Mouse (Mus musculus): ENCODE results near the gene Olfr91.

Olfr91 gene

DNA sequence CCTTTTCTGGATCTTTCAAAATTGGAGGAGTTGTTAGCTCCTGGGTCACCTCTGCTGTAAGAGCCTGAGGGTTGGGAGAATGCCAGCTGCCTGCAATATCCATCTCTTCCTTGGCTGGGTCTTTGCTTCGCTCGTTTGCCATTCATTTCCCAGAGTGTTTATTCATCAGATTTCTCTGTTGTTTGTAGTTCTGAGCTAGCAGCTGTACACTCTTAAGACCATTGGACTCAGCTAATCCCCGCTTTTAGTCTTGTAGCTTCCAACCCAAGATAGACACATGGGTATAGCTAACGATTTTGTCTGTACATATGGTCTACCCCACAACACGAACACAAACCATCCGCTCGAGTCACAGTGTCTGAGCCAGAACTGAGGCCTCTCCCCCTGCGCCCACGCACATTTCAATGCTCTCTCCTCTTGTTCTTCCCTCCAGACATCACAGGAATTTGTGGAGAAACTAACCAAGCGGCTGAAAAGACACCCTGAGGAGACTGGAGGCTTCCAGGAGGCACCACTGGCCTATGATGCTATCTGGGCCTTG lies 35.9 kb downstream of the Olfr91 start:
- DNase-seq (ENCODE audit: low spot score in 2 of 2), result peak in 1 of 2 experiments; percentile 42

DNA sequence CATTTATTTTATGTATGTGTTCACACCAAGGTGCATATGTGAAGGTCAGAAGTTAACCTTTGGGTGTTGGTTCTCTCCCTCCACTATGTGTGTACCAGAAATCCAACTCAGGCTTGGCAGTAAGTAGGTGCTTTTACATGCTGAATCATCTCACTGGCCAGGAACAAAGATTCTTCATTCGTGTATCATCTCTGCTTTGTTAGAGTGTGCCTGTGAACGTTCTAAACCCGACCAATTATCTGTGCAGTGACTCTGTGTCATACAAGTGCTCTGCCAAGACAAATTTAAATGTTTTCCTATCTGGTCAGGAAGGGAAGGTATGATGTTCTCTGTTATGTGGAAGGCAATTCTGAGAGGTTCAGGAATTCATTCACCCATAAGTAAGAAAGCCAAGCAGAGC lies 36.6 kb downstream of the Olfr91 start:
- no peak for DNase-seq (ENCODE audit: low spot score in 2 of 2)

GRCm38 (mm10) chr17:37056957-37057356 lies 41.1 kb downstream of the Olfr91 start:
- no peak for DNase-seq (ENCODE audit: low spot score in 2 of 2)

- no peak for DNase-seq (ENCODE audit: low spot score in 2 of 2)
Observed at GRCm38 (mm10) chr17:37051745-37052144, 46.3 kb downstream of the Olfr91 start.

DNA sequence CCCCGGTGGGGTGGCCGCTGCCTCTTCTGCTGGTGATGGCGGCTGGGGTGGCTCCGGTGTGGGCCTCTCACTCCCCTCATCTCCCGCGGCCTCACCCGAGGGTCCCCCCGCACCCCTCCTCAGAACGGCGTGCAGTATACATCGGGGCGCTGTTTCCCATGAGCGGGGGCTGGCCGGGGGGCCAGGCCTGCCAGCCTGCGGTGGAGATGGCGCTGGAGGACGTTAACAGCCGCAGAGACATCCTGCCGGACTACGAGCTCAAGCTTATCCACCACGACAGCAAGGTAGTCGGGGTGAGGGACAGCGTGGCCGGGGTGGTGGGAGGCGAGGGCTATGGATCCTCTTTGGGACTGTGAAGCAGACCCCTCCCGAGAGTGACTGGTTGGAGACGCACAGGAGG lies 47.2 kb downstream of the Olfr91 start:
- DNase-seq (ENCODE audit: low spot score in 2 of 2), result no peak

DNA sequence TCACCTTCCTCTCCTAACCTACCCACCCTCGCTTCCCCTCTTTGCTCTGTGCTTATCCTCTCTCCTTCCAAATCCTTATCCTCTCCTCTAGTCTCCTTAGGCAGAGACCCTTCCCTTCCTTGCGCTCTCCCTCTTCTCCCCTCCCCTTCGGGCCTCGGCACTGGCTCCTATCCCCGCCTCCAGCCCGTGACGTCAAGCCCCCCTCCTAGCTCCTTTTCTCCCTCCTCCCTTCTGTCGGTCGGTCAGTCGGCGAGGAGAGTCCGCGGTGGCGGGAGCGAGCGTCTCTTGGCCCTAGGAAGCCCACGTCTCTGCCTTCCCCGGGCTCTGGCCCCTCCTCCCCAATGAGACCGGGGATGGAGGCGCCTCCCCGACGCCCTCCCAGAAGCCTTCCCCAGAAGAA lies 47.7 kb downstream of the Olfr91 start:
- DNase-seq (ENCODE audit: low spot score in 2 of 2), result peak; percentile 82 to 91

GRCm38 (mm10) chr17:37049570-37050310 lies 48.3 kb downstream of the Olfr91 start:
- peak; percentile 74 to 84 for DNase-seq (ENCODE audit: low spot score in 2 of 2)

GRCm38 (mm10) chr17:37048383-37048782 lies 49.7 kb downstream of the Olfr91 start:
- DNase-seq (ENCODE audit: low spot score in 2 of 2), result no peak

- DNase-seq (ENCODE audit: low spot score in 2 of 2), result no peak
Observed at GRCm38 (mm10) chr17:37047981-37048380, 50.1 kb downstream of the Olfr91 start.

DNA sequence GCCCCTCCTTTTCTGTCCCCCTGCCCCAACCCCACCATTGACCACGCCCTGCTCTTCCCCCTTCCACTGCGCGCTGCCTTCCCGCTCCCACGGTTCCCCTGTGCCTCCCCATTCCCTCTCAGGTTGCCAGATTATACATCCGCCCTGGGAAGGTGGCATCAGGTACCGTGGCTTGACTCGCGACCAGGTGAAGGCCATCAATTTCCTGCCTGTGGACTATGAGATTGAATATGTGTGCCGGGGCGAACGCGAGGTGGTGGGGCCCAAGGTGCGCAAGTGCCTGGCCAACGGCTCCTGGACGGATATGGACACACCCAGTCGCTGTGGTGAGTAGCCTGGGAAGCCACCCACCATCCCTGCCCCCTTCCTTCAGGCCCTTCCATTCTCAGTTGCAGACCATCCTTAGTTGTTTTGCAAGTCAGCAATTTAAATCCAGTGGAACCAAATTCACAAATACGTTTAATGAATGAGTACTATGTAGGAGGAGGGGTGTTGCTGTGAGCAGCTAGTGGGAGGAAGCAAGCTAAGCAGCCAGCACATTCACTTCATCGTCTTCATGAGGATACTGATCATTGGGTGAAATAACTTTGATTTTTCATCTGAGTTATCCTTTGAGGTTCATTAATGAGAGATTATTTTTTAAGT lies 50.6 kb downstream of the Olfr91 start:
- no peak for DNase-seq (ENCODE audit: low spot score in 2 of 2)

- peak in 1 of 2 experiments; percentile 49 for DNase-seq (ENCODE audit: low spot score in 2 of 2)
Observed at GRCm38 (mm10) chr17:37046312-37047112, 51.6 kb downstream of the Olfr91 start.

- peak; percentile 70 for DNase-seq (ENCODE audit: low spot score in 2 of 2)
Observed at GRCm38 (mm10) chr17:37045611-37046311, 52.3 kb downstream of the Olfr91 start, which contains the start of gene Gabbr1. Gene Gabbr1, plus strand, starts transcription at chr17:37045966.

GRCm38 (mm10) chr17:37044651-37045244 lies 53.3 kb downstream of the Olfr91 start:
- DNase-seq (ENCODE audit: low spot score in 2 of 2), result no peak
